Mouse (Mus musculus) frontal cortex, postnatal 36 days (tissue): ENCODE measurements around the gene Olfr71.

Experiments
- DNase-seq, 2 experiments: peaks; one replicate each; pipeline ENCODE4 v3.0.0; 2022; ENCODE audit warnings: low spot score in 2 of 2

The Olfr71 gene

GRCm38 (mm10) chr4:43709869-43710268 lies at the start of gene Olfr71:
Olfr71 (minus strand) TSS chr4:43710255.
- DNase-seq: no peak

DNA sequence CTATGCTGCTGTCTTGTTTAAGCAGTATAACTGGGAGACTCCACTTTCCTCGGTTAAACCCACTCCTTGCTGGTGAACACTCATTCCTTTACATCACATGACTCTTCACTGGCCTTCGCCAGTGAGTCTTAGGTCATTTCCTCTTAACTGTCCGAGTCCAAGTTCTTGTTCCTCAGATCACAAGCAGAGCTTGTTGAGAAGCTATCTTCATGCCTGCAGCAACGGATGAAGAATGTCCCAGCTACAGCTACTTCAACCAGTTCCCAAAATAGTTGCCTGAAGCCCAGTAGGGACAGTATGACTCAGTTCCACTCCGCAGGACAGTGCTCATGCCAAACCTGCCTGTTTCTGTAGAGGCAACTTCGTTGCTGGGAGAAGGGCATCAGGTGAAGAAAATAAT lies 47.2 kb upstream of the Olfr71 start:
- DNase-seq: no peak

GRCm38 (mm10) chr4:43745187-43745586 lies 35.1 kb upstream of the Olfr71 start:
- peak in 1 of 2 experiments; percentile 45 for DNase-seq

- no peak for DNase-seq
These were observed 33.0 kb upstream of the Olfr71 start for GRCm38 (mm10) chr4:43743099-43743498.

- no peak for DNase-seq
These were observed 32.6 kb upstream of the Olfr71 start for GRCm38 (mm10) chr4:43742637-43743036.

DNA sequence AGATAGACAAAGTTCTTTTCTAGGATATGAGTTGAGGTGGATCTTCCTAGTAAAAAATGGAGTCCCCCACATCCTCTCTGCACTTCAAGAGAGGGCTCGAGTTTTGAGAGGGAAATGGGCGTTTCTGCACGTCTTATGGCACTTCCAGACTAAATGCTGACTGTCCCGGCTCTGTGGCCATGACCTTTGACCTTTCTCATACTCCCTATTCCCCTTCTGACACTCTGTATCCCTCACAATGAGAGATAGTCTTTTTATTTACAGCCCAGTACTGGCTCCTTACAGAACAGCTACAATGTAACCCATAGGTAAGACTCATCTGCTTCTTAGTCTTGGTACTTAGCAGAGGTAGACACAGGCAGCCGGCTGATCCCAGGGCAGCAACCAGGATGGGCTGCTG lies 31.5 kb upstream of the Olfr71 start:
- no peak for DNase-seq

DNA sequence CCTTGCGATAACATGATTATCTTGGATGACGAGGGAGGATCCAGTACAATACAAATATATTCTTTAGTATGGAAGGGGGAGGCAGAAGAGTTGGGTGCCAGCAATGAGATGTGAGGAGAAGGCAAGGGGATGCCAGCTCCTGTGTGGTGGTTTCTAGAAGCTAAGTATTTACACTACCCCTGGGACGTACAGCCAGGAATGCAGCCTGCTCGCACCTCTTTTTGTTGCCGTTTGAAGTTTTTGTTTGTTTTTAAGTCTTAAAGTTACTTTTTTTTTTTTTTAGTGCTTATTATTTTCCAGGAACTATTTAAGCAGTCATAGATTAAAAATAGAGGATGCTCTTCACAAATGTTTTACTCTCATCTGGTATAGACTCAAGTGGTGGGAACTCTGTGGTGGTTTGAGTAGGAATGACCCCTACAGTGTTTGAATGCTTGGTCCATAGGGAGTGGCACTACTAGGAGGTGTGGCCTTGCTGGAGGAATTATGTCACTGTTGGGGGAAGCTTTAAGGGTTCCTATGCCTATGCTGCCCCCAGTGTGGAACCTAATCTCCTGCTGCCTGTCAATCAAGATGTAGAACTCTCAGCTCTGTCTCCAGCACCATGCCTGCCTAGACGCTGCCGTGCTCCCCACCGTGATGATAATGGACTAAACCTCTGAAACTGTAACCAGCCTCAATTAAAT lies 29.1 kb upstream of the Olfr71 start:
- DNase-seq: no peak

- DNase-seq: no peak
These were observed 27.1 kb upstream of the Olfr71 start for GRCm38 (mm10) chr4:43737144-43737543.

- no peak for DNase-seq
These were observed 23.1 kb upstream of the Olfr71 start for GRCm38 (mm10) chr4:43733186-43733585.

DNA sequence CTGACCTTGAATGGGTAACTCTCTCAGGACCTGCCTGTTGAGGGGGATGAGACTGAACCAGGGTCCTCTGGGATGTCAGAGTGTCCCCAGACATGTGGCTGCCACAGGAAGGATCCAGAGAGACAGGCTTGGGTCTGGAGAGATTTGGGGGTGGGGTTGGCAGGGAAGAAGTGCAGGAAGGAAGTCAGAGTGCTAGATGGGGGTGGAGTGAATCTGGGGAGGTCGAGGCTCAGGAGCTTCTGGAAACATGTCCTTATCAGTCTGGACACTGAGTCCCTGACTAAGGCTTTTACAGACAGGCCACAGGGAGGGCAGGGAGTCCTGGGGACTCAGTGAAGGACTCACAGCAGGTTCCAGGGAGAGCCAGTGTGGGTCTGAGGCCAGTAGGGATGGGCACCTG lies 22.1 kb upstream of the Olfr71 start:
- no peak for DNase-seq

DNA sequence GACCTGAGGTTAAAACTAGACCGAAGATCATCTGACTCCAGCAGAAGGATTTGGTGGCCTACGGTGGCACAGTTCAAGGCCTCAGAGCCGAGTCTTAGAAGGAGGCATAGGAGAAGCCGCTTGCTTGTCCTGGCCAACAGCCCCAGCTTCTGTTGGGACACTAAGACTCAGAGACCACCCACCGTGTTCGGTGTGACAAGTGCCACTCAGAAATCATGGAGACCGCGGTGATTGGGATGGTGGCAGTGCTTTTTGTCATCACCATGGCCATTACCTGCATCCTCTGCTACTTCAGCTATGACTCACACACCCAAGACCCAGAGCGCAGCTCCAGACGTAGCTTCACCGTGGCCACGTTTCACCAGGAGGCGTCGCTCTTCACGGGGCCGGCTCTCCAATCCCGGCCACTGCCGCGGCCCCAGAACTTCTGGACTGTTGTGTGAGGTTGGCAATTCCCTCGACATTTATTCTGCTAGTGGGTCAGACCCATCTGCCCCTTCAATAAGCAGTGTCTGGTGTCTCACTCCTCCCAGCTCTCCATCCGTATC lies 20.8 kb upstream of the Olfr71 start:
- no peak for DNase-seq

DNA sequence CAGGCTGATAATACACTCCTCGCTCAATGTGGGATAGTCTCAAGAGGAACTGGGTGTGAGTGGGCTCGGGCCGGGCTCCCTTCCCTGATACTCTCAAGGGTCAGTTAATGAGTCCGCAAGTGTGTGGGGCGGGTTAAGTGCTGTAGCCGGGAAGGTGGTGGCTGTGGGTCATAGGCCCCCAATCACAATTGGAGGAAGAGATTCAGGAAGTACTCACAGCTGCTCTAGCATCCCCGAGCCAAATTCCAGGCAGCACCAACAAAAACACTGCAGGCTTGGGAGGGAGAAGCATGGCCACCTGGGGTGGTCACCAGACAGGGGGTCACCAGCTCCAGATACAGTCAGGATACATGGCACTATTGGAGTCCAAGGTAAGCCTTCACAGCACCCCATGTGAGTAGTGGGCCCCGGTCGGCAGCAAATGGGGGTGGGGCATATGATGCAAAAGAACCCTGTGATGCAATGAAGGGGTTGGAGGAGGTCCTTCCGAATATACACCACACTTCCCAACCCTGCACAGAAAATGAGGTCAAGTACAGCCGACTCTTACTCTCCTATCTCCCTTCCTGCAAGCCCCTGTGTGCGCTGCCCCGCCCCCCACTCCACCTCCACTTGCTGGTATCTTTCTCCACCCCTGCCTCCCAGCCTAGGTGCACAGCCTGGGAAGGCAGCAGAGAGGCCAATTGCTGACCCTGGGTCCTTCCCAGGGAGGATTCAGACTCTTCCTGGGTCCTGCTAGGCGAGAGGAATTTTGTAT lies 19.9 kb upstream of the Olfr71 start, which contains the start of gene Spaar:
Spaar (plus strand) TSS at position 241 of the 757 bp plus-strand sequence.
- DNase-seq: no peak

- no peak for DNase-seq
These were observed 19.1 kb upstream of the Olfr71 start for GRCm38 (mm10) chr4:43729126-43729525.

GRCm38 (mm10) chr4:43728576-43728954 lies 18.5 kb upstream of the Olfr71 start:
- no peak for DNase-seq

GRCm38 (mm10) chr4:43727718-43728575 lies 17.9 kb upstream of the Olfr71 start:
- no peak for DNase-seq

- peak; percentile 32 to 45 for DNase-seq
These were observed 16.9 kb upstream of the Olfr71 start, which contains the start of gene Hrct1 for GRCm38 (mm10) chr4:43726995-43727394. Hrct1 (plus strand) TSS chr4:43727188.

- no peak for DNase-seq
These were observed 16.4 kb upstream of the Olfr71 start for GRCm38 (mm10) chr4:43726228-43726993.

DNA sequence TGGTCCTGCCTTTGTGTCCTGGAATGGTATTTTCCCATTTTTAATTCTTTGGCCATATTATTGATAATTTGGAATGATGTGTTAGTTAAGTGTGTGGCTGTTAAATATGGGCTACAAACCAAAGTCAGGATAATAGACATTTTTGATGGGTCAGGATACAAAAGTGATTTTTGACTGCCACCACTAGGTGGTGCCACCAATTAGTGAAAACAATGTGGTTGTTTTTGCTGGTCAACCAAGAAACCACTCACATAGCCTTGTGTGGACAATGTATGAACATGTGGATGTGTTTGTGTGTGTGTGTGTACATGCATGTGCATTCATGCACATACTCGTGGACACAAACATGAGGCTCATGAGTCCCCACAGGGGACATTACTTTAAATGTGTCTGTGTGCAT lies 14.7 kb upstream of the Olfr71 start:
- DNase-seq: no peak

GRCm38 (mm10) chr4:43722191-43722590 lies 12.1 kb upstream of the Olfr71 start:
- peak in 1 of 2 experiments; percentile 38 for DNase-seq

- no peak for DNase-seq
These were observed 10.6 kb upstream of the Olfr71 start for GRCm38 (mm10) chr4:43720491-43721228.
